Mouse (Mus musculus) bone marrow macrophage, adult 2 months (primary cell): ENCODE measurements around the gene Ppp1r3e. TPM values are rescaled to one million over a fixed set of nuclear protein-coding genes. Genes with fewer than 3 reads are reported as not detected.
A peak's percentile ranks its signal among the peaks of the same experiment; 100 is the strongest.

Experiments used
- H3K27ac ChIP-seq: 2 replicates; pipeline ENCODE4 v1.5.1; 2012; ENCODE audit warnings: low read depth, low read length; ENCODE audit not compliant: insufficient read depth
- H3K4me1 ChIP-seq: 2 replicates; pipeline ENCODE4 v1.6.1; 2012; ENCODE audit warnings: low read length; ENCODE audit not compliant: control insufficient read depth, insufficient read depth
- H3K4me3 ChIP-seq: 2 replicates; pipeline ENCODE4 v1.5.1; 2012; ENCODE audit warnings: mild to moderate bottlenecking, low read length, moderate library complexity; ENCODE audit not compliant: insufficient read depth
- CTCF ChIP-seq: IDR thresholded peaks from 2 replicates; pipeline ENCODE4 v1.5.1; 2012; ENCODE audit warnings: low read depth, mild to moderate bottlenecking, low read length, moderate library complexity
- POLR2A ChIP-seq: IDR thresholded peaks from 2 replicates; pipeline ENCODE4 v1.6.1; 2012; ENCODE audit warnings: mild to moderate bottlenecking, low read depth, low read length, borderline replicate concordance
- polyA plus RNA-seq: library from polyadenylated mRNA; stranded (reverse); fragments of >200 nt; gene quantifications from 2 replicates; pipeline ENCODE4 v1.2.4, GENCODE M21; 2012; ENCODE audit not compliant: missing spikeins, insufficient read depth, insufficient read length

Ppp1r3e gene
- polyA plus RNA-seq, 1 experiment: 11.3 TPM

GRCm38 (mm10) chr14:54908682-54909081 lies 31.3 kb upstream of the Ppp1r3e start:
- Histone ChIP-seq H3K4me1 (no peaks in the 10 kb centered on the region), H3K27ac (no peak overlapping the region), H3K4me3 (no peak overlapping the region)
- TF ChIP-seq CTCF (no peak), POLR2A (no peak)

- TF ChIP-seq POLR2A: no peak
- TF ChIP-seq CTCF: no peak
- H3K4me3 ChIP-seq: no peak overlapping the region
These were observed 26.3 kb upstream of the Ppp1r3e start for GRCm38 (mm10) chr14:54903641-54904040.

GRCm38 (mm10) chr14:54900383-54900782 lies 23.0 kb upstream of the Ppp1r3e start:
- no peak overlapping the region for H3K27ac ChIP-seq
- TF ChIP-seq CTCF (no peak), POLR2A (no peak)
- H3K4me3 ChIP-seq: no peak overlapping the region

More at GRCm38 (mm10) chr14:54903641-54904040, 26.3 kb upstream of the Ppp1r3e start:
- H3K27ac ChIP-seq: no peak overlapping the region
- peaks cover 7% of the 10 kb centered on the region for H3K4me1 ChIP-seq

GRCm38 (mm10) chr14:54897445-54897844 lies 20.1 kb upstream of the Ppp1r3e start:
- no peak overlapping the region for H3K4me3 ChIP-seq
- peaks cover 12% of the 10 kb centered on the region for H3K4me1 ChIP-seq
- TF ChIP-seq CTCF (no peak), POLR2A (no peak)
- no peak overlapping the region for H3K27ac ChIP-seq

More at GRCm38 (mm10) chr14:54900383-54900782, 23.0 kb upstream of the Ppp1r3e start:
- peaks cover 11% of the 10 kb centered on the region for H3K4me1 ChIP-seq

- TF ChIP-seq POLR2A (no peak), CTCF (no peak)
- H3K4me3 ChIP-seq: peak overlapping the region; percentile 81
- peak overlapping the region; percentile 54 for H3K27ac ChIP-seq
- peaks cover 7% of the 10 kb centered on the region for H3K4me1 ChIP-seq
These were observed 17.2 kb upstream of the Ppp1r3e start for GRCm38 (mm10) chr14:54894296-54895151.

- Histone ChIP-seq H3K27ac (peak overlapping the region; percentile 42), H3K4me1 (peaks cover 7% of the 10 kb centered on the region), H3K4me3 (peak overlapping the region; percentile 74)
- TF ChIP-seq POLR2A: no peak
- TF ChIP-seq CTCF: no peak
These were observed 16.4 kb upstream of the Ppp1r3e start for GRCm38 (mm10) chr14:54893651-54894181.

- TF ChIP-seq POLR2A: no peak
These were observed 14.8 kb upstream of the Ppp1r3e start, which contains the start of gene Pabpn1 for GRCm38 (mm10) chr14:54892200-54892599. TSS of gene Pabpn1 (plus strand) at chr14:54892500.

GRCm38 (mm10) chr14:54885309-54885708 lies 8.0 kb upstream of the Ppp1r3e start:
- Histone ChIP-seq H3K4me3 (no peak overlapping the region), H3K4me1 (peaks cover 7% of the 10 kb centered on the region; the same call in 1 of the 2 replicates), H3K27ac (no peak overlapping the region)
- TF ChIP-seq CTCF (no peak), POLR2A (no peak)

More at GRCm38 (mm10) chr14:54892200-54892599, 14.8 kb upstream of the Ppp1r3e start, which contains the start of gene Pabpn1:
- Histone ChIP-seq H3K4me1 (peaks cover 7% of the 10 kb centered on the region), H3K27ac (peak within 1 kb of the TSS; percentile 42; the same call in 1 of the 2 replicates), H3K4me3 (peak within 1 kb of the TSS; percentile 74)

GRCm38 (mm10) chr14:54884022-54884712 lies 6.8 kb upstream of the Ppp1r3e start:
- TF ChIP-seq CTCF: no peak
- no peak for TF ChIP-seq POLR2A
- H3K4me3 ChIP-seq: peak overlapping the region; percentile 67
- peaks cover 7% of the 10 kb centered on the region; the same call in 1 of the 2 replicates for H3K4me1 ChIP-seq
- no peak overlapping the region for H3K27ac ChIP-seq
